Mouse (Mus musculus) limb, embryonic 12.5 days (tissue): ENCODE data around the gene Mindy2. TPM values are rescaled to one million over a fixed set of nuclear protein-coding genes. Genes with fewer than 3 reads are reported as not detected.

Experiments used
- ATAC-seq: fragments of 200-750 bp; cut with Nextera tagmentation; 2 replicates; pipeline ENCODE4 v1.8.0; 2017; ENCODE audit warnings: low read depth, moderate TSS enrichment; ENCODE audit not compliant: insufficient number of reproducible peaks, insufficient read depth, low FRiP score, low TSS enrichment
- H3K27ac ChIP-seq: fragments of 300-500 bp; sonication (generic); 2 replicates; pipeline ENCODE4 v1.5.1; 2016; ENCODE audit warnings: mild to moderate bottlenecking, moderate library complexity
- H3K27me3 ChIP-seq: fragments of 300-500 bp; sonication (generic); 2 replicates; pipeline ENCODE4 v1.6.1; 2016; ENCODE audit warnings: mild to moderate bottlenecking, moderate library complexity
- H3K36me3 ChIP-seq: fragments of 300-500 bp; sonication (generic); 2 replicates; pipeline ENCODE4 v1.6.1; 2016; ENCODE audit warnings: mild to moderate bottlenecking, moderate library complexity
- H3K4me1 ChIP-seq: fragments of 300-500 bp; sonication (generic); replicated peaks from 2 replicates; pipeline ENCODE4 v1.6.1; 2016
- H3K4me2 ChIP-seq: fragments of 300-500 bp; sonication (generic); 2 replicates; pipeline ENCODE4 v1.6.1; 2016; ENCODE audit warnings: mild to moderate bottlenecking, moderate library complexity
- H3K4me3 ChIP-seq: fragments of 300-500 bp; sonication (generic); replicated peaks from 2 replicates; pipeline ENCODE4 v1.5.1; 2016; ENCODE audit warnings: mild to moderate bottlenecking
- H3K9ac ChIP-seq: fragments of 300-500 bp; sonication (generic); replicated peaks from 2 replicates; pipeline ENCODE4 v1.6.1; 2016; ENCODE audit warnings: mild to moderate bottlenecking, moderate library complexity
- H3K9me3 ChIP-seq: fragments of 300-500 bp; sonication (generic); 2 replicates; pipeline ENCODE4 v1.6.1; 2016; ENCODE audit warnings: mild to moderate bottlenecking, moderate library complexity
- WGBS: fragments of 180-500 bp; shearing (Covaris S2); methylation state at CpG from one replicate; pipeline ENCODE4 v1.1.7; 2016; 5-methylcytosine and 5-hydroxymethylcytosine counted together
- polyA plus RNA-seq: library from polyadenylated mRNA; unstranded; fragments of >200 nt; fragmentation: Nextera tagmentation; extraction: Ambion mirVana; gene quantifications from 2 replicates; pipeline ENCODE4 v1.2.1, GENCODE M21; 2016

The Mindy2 gene
- polyA plus RNA-seq, 1 experiment from 2014 or later: 8.0 TPM

DNA sequence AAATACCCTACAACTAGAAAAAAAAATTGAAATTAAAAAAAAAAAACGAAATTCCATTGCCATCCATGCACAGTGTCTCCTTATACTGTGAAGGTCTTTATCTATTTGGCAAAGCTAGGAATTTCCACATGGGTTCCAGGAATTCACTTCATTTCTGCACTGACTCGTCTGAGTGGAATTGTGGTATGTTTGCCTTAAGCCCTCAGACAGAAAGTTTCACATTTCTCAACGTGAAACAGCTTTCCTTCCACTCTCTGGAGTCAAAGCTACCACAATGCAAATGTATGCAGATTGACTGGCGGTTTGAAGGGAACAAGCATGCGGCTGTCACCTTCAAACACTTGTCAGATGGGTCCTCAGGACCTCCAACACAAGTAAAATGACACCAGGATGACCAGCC is 25.3 kb downstream of the Mindy2 start:
- no peak overlapping the region for H3K9ac ChIP-seq
- H3K4me1 ChIP-seq: no peaks in the 10 kb centered on the region
- ATAC-seq: no peak
- H3K27ac ChIP-seq: no peak overlapping the region
- no peaks in the 10 kb centered on the region for H3K27me3 ChIP-seq
- no peak overlapping the region for H3K4me3 ChIP-seq
- 23% methylated on average over 5 of the region's 5 CpGs for WGBS
- H3K36me3 ChIP-seq: no peaks in the 10 kb centered on the region
- H3K9me3 ChIP-seq: no peaks in the 10 kb centered on the region
- no peak overlapping the region for H3K4me2 ChIP-seq

DNA sequence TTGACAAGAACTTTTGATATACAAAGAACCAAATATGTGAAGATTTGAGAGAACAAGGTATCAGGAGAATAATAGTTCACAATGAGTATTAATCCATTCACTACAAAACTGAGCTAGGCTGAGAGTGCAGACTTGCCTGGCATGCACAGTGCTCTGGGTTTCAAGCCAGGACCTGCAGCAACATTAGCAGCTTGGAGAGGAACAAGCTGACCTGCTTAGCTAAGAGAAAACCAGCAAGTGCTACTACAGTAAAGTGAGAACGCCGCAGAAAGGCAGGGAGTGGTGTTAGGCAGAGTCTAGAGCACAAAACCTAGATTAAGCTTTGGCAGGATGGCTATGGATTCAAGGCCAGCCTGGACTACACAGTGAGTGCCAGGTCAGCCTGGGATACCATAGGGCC is 27.3 kb downstream of the Mindy2 start:
- Histone ChIP-seq H3K9me3 (no peaks in the 10 kb centered on the region), H3K36me3 (no peaks in the 10 kb centered on the region), H3K4me3 (no peak overlapping the region), H3K27me3 (no peaks in the 10 kb centered on the region), H3K4me1 (no peaks in the 10 kb centered on the region), H3K4me2 (no peak overlapping the region), H3K9ac (no peak overlapping the region), H3K27ac (no peak overlapping the region)
- ATAC-seq: no peak
- WGBS: 86% methylated on average over 2 of the region's 2 CpGs

DNA sequence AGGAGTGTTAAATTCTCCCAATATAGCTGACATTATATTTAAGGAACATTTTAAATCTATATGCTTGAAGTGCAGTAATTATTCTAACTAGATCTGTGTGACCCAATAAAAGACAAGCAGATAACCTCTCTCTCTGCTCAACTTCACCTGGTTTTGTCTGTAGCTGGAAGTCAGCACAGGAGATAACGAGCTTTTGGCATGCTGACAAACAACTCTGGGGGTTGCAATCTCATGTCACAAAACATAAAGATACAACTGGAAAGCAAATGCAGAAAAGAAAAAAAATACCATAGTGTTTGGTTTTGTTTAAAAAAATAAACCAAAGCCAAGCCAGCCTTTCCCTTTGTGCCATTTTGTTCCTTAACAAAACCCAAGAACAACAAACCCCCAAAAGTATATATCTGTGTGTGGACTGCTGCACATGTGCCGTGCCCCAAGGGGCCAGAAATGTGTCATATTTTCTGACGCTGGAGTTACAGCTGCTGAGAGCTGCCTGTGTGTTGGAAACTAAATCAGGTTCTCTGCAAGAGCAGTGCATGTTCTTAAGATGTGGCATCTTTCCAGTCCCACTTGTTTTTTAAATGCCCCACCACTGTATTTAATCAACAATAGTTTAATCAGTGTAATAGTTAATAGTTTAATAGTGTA is 45.8 kb downstream of the Mindy2 start:
- H3K36me3 ChIP-seq: peaks cover 14% of the 10 kb centered on the region; the same call in 1 of the 2 replicates
- no peak overlapping the region for H3K9ac ChIP-seq
- no peaks in the 10 kb centered on the region for H3K4me1 ChIP-seq
- no peaks in the 10 kb centered on the region for H3K9me3 ChIP-seq
- no peak overlapping the region for H3K4me3 ChIP-seq
- WGBS: 71% methylated on average over 3 of the region's 3 CpGs
- H3K4me2 ChIP-seq: no peak overlapping the region
- H3K27me3 ChIP-seq: no peaks in the 10 kb centered on the region
- no peak overlapping the region for H3K27ac ChIP-seq
- ATAC-seq: no peak

GRCm38 (mm10) chr9:70602186-70602845 is 54.7 kb downstream of the Mindy2 start:
- Histone ChIP-seq H3K4me3 (no peak overlapping the region), H3K36me3 (peaks cover 18% of the 10 kb centered on the region; the same call in 1 of the 2 replicates), H3K27me3 (no peaks in the 10 kb centered on the region), H3K9ac (no peak overlapping the region), H3K4me2 (no peak overlapping the region), H3K4me1 (no peaks in the 10 kb centered on the region), H3K9me3 (no peaks in the 10 kb centered on the region), H3K27ac (no peak overlapping the region)
- 96% methylated on average over 1 of the region's 1 CpGs for WGBS
- no peak for ATAC-seq

- Histone ChIP-seq H3K4me2 (no peak overlapping the region), H3K9me3 (no peaks in the 10 kb centered on the region), H3K36me3 (peaks cover 39% of the 10 kb centered on the region), H3K9ac (no peak overlapping the region), H3K27me3 (no peaks in the 10 kb centered on the region), H3K4me3 (no peak overlapping the region), H3K4me1 (no peaks in the 10 kb centered on the region), H3K27ac (no peak overlapping the region)
- WGBS: 92% methylated on average over 2 of the region's 2 CpGs
- no peak for ATAC-seq
Measured at GRCm38 (mm10) chr9:70598271-70598670, 58.7 kb downstream of the Mindy2 start.

DNA sequence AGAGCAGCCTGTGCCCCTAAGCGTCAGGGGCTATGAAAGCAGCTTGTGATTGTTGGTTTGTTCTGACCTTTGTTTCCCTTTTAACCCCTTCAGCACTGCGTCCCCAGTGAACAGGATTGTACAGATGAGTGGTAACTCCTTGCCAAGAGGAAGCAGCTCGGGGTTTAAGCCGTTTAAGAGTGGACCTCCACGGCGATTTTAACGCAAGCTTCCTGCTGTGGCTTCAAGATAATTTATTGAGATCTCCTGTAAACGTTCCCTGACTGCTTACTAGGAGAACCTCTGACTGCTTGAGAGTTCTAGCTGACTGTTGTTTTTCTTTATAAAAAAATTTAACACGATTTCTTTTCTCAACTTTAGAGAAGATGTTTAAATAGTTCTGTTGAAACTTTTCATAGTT is 65.5 kb downstream of the Mindy2 start:
- Histone ChIP-seq H3K4me1 (no peaks in the 10 kb centered on the region), H3K27me3 (no peaks in the 10 kb centered on the region), H3K4me3 (no peak overlapping the region), H3K36me3 (peaks cover 96% of the 10 kb centered on the region), H3K27ac (no peak overlapping the region), H3K9ac (no peak overlapping the region), H3K9me3 (no peaks in the 10 kb centered on the region), H3K4me2 (no peak overlapping the region)
- ATAC-seq: no peak
- WGBS: 43% methylated on average over 9 of the region's 9 CpGs

DNA sequence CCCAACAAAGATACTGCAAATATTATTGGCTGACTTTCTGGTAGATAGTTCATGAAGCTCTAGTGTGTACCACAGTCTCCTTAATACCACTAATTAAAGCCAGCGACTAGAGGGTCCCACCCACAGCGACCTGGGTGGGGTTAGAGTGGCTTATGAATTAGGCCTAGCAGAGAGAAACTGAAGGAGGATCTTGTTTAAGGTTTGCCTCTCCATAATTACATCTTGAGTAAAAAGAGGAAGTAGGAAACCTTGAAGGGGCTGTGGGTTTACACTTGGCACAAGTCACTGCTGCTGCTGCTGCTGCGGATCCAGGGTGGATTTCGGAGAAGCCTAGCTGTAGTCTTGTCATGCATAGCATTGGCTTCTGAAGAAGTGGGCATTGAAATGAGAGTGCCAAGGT is 66.2 kb downstream of the Mindy2 start:
- 89% methylated on average over 4 of the region's 4 CpGs for WGBS
- Histone ChIP-seq H3K4me1 (no peaks in the 10 kb centered on the region), H3K27me3 (no peaks in the 10 kb centered on the region), H3K9ac (no peak overlapping the region), H3K4me3 (no peak overlapping the region), H3K27ac (no peak overlapping the region), H3K9me3 (no peaks in the 10 kb centered on the region), H3K4me2 (no peak overlapping the region), H3K36me3 (peaks cover 96% of the 10 kb centered on the region)
- ATAC-seq: no peak

GRCm38 (mm10) chr9:70587171-70587570 is 69.8 kb downstream of the Mindy2 start:
- 94% methylated on average over 5 of the region's 5 CpGs for WGBS
- H3K27me3 ChIP-seq: no peaks in the 10 kb centered on the region
- H3K9ac ChIP-seq: no peak overlapping the region
- no peaks in the 10 kb centered on the region for H3K9me3 ChIP-seq
- no peak for ATAC-seq
- H3K36me3 ChIP-seq: peaks cover 85% of the 10 kb centered on the region
- no peak overlapping the region for H3K27ac ChIP-seq
- no peak overlapping the region for H3K4me2 ChIP-seq
- no peaks in the 10 kb centered on the region for H3K4me1 ChIP-seq
- no peak overlapping the region for H3K4me3 ChIP-seq

- Histone ChIP-seq H3K9me3 (no peaks in the 10 kb centered on the region), H3K4me3 (no peak overlapping the region), H3K9ac (no peak overlapping the region), H3K27me3 (no peaks in the 10 kb centered on the region), H3K27ac (no peak overlapping the region), H3K4me2 (no peak overlapping the region), H3K4me1 (no peaks in the 10 kb centered on the region), H3K36me3 (peaks cover 82% of the 10 kb centered on the region)
- no peak for ATAC-seq
- 91% methylated on average over 5 of the region's 5 CpGs for WGBS
Measured at GRCm38 (mm10) chr9:70585172-70585571, 71.8 kb downstream of the Mindy2 start.

DNA sequence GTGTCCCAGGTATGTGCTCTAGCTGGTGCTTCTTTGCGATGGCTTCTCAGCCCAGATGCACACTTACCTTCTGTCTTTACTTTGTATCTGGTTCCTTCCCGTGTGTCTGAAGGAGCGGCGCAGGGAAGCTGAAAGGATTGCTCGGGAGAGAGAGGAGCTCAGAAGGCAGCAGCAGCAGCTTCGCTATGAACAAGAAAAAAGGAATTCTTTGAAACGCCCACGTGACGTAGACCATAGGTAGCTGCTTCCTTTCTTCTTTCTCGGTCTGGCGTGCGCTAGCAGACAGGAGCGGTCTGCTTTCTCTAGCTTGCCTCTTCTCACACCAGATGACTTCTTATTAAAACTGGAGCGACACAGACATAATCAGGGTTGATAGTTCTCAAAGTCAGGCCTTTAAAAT is 72.3 kb downstream of the Mindy2 start:
- WGBS: 95% methylated on average over 14 of the region's 14 CpGs
- Histone ChIP-seq H3K9me3 (no peaks in the 10 kb centered on the region), H3K9ac (no peak overlapping the region)

DNA sequence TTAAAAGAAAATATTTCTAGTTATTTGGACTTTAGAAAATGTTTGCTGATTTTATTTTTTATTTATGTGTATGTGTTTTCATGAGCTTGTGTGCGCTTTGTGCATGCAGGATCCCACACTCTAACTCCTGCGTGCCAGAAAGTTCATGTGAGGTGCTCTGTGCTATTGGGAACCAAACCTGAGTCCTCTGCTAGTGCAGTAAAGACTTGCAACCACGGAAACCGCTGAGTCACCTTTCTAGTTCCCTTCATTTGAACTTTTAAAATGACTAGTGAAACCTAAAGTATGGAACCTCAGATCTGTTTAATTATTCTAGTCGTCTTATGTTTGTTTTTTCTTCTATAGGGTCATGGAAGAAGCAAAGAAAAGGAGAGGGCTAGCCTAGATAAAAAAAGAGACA is 76.0 kb downstream of the Mindy2 start:
- Histone ChIP-seq H3K27ac (no peak overlapping the region), H3K4me2 (no peak overlapping the region), H3K4me1 (no peaks in the 10 kb centered on the region), H3K9me3 (no peaks in the 10 kb centered on the region), H3K27me3 (no peaks in the 10 kb centered on the region), H3K36me3 (peaks cover 72% of the 10 kb centered on the region), H3K9ac (no peak overlapping the region), H3K4me3 (no peak overlapping the region)
- 92% methylated on average over 5 of the region's 5 CpGs for WGBS
- no peak for ATAC-seq

More for the DNA sequence above, 72.3 kb downstream of the Mindy2 start:
- Histone ChIP-seq H3K27me3 (no peaks in the 10 kb centered on the region), H3K27ac (no peak overlapping the region), H3K4me2 (no peak overlapping the region), H3K4me1 (no peaks in the 10 kb centered on the region), H3K36me3 (peaks cover 82% of the 10 kb centered on the region), H3K4me3 (no peak overlapping the region)
- ATAC-seq: no peak

DNA sequence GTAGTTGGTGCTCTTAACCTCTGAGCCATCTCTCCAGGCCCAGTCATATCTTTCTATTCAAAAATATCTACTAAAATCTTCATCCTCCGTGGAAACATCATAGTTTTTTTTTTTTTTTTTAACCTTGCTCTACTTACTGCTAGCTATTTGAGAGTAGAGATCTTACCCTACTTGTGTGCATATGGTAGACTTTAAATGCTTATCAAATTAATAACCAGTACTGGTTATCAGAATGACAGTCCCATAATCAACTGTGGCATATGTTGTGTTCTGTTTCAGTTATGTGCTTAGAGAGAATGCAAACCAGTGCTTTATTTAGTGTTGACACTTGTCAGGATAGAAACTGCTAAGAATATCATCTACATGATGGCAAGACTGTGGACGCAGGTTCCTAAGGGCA is 78.9 kb downstream of the Mindy2 start:
- H3K27me3 ChIP-seq: no peaks in the 10 kb centered on the region
- ATAC-seq: no peak
- no peaks in the 10 kb centered on the region for H3K4me1 ChIP-seq
- 90% methylated on average over 2 of the region's 2 CpGs for WGBS
- no peak overlapping the region for H3K27ac ChIP-seq
- no peaks in the 10 kb centered on the region for H3K9me3 ChIP-seq
- H3K4me3 ChIP-seq: no peak overlapping the region
- no peak overlapping the region for H3K4me2 ChIP-seq
- H3K9ac ChIP-seq: no peak overlapping the region
- H3K36me3 ChIP-seq: peaks cover 71% of the 10 kb centered on the region
